Mouse (Mus musculus) cerebellum, adult 2 months (tissue): ENCODE measurements around the gene Tek.

Experiments
- CTCF ChIP-seq: fragments of 200-500 bp; IDR thresholded peaks from 2 replicates; pipeline ENCODE4 v1.5.1; 2011; ENCODE audit warnings: low read depth, mild to moderate bottlenecking, control low read depth, low read length, moderate library complexity, borderline replicate concordance; ENCODE audit not compliant: insufficient read depth
- POLR2A ChIP-seq: fragments of 200-500 bp; IDR thresholded peaks from 2 replicates; pipeline ENCODE4 v1.6.1; 2011; ENCODE audit warnings: low read length, control low read depth, borderline replicate concordance; ENCODE audit not compliant: insufficient read depth

- TF ChIP-seq CTCF, result no peak
- TF ChIP-seq POLR2A, result no peak
Measured at GRCm38 (mm10) chr4:94803187-94803586, 64.1 kb downstream of the Tek start.
